Mouse (Mus musculus): ENCODE data around the gene Gapdhs.
"Not testable (repeated sequence)": the region's sequence is repeated elsewhere in the genome, so short reads cannot be mapped to it uniquely, and the experiment has no call there.

The Gapdhs gene

GRCm38 (mm10) chr7:30743617-30744016, at the start of gene Gapdhs:
Gapdhs (minus strand) TSS chr7:30743681.
- not testable (repeated sequence) for DNase-seq

GRCm38 (mm10) chr7:30791921-30792320, 48.4 kb upstream of the Gapdhs start:
- DNase-seq: no peak

DNA sequence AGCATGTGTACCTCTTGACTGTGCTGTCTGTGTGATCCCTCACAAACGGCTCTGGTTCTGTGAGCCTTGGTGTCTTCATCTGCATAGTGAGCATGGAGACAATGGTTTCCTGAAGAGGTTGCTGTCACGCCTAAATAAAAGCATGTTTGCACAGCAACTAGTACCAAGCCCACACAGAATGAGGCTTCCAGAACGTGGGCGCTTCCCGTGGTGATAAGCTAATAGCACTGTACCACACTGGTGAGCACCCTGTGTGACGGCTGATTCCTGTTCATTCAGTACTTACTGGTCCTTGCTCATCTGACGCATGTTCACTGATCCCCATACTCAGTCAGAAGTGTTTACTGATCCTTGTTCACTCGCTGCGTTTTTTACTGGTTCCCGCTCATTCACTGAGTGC, 46.7 kb upstream of the Gapdhs start:
- no peak for DNase-seq

DNA sequence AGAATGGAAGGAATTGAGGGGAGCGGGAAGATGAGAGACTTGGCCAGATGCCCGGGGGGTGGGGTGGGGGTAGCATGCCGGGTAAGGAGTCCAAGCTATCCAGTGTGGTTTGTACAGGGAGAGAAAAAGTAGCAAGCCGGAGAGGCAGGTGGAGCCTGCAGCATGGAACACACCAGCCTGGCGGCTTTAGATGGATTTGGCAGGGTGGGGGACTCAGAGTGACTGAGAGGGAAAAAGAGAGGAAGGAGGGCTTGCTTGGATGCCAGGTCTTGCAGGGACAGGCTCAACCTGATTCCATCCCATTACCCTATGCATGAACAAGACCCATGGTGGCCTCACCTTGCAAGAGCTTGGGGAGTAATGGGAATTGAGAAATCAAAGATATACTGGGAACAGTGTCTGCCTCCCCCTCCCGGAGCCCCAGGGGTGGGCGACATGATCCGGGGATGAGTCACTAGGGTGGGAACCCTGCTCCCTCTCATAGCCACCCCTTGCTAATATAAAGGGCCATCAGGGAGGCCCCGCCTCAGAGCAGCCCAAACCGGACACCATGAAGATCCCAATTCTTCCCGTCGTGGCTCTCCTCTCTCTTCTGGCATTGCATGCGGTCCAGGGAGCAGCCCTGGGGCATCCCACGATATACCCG, 44.0 kb upstream of the Gapdhs start, which contains the start of gene Krtdap:
Gene Krtdap (plus strand): TSS at position 520 of the 646 bp plus-strand sequence.
- DNase-seq: no peak

DNA sequence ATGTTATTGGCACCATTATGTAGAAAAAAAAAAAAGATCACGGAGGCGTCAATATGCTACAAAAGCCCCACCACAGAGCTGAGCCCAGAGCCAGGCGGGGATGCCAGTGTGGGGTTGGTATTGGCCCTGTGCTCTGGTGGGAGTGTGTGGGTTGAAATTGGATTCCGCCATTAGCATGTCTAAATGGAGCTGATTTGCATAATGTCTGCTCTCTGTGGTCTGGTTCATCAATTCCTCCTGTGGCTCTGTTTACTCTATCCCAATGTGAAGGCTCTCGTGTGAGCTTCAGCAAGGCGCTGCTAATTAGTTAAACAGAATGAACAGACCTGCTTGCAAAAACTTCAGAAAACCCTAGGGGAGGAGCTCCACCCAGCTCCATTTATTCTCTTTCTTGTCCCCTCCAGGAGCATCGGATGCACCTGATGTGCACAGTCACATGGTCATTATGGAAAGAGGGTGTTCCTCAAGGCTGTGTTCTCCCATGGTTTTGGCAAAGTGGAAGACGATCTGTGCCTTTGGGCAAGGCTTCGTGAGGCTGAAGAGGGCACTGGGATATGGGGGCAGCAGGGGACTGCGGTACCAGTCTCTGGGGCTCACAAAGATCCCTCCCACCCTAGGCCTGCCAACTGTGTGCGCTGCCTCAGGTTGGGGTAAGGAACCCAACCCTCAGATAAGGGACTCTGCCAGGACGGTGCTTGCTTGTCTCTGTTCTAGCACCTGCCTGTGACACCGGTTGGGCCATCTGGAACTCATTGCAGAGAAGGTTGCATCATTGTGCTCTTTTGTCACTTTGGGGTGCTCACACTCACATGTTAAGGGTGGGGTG, 42.5 kb upstream of the Gapdhs start:
- DNase-seq: no peak

- no peak for DNase-seq
These were observed 41.7 kb upstream of the Gapdhs start for GRCm38 (mm10) chr7:30785154-30785553.

DNA sequence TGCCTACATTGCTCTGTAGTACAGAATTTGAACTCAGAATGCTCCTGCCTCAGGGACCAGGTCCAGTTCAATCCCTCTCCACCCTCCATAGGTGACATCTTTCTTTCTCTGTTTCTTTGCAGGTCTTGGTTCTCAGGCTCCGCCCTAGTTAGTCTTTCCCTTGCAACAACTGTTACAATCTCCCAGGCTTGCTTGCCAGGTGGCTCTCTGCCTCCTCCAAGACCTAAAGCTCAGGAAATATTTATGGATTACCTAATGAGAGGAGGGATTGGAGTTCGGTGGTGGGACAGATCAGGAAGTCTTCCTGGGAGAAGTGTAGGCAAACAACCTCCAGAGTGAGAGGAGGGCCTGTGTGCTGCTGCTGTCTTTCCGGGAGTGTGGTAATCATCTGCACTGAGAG, 39.2 kb upstream of the Gapdhs start:
- no peak for DNase-seq

DNA sequence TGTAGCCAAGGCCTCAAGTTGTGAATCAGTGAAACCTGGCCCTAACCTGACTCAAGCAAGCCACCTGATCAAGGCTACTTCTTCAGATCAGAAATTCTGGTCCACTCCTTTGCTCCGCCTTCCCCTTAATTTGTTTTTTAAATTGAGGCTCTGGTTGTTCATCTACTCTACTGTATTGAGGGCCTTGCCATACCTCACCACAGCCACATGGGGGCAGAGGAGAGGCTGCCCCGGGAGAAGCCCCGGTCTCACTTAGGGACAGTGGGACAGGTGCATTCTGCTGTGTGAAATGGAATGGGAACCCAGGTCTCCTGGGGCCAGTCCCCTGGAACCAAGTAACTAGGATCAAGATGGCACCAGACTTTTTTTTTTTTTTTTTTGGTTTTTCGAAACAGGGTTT, 38.3 kb upstream of the Gapdhs start:
- DNase-seq: no peak

GRCm38 (mm10) chr7:30777911-30778310, 34.4 kb upstream of the Gapdhs start:
- DNase-seq: no peak

- DNase-seq: peak; percentile 16
These were observed 33.6 kb upstream of the Gapdhs start for GRCm38 (mm10) chr7:30777081-30777579.

DNA sequence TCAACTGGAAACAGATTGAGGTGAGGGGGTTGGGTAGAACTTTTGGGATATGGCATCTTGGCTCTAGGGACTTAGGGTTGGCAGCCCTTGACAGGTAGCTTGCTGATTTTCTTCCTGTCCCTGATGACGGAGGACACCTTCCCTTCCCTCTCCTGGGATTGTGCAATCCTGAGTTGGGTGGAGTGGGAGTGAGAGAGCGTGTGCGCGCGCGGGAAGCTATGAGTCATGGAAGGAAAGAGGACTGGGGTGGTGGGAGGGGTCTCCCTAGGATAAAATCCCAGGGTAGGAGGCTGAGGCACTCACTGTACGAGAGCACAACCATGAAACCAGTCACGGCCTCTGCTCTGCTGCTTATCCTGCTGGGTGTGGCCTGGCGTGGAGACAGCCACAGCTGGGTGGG, 32.6 kb upstream of the Gapdhs start:
- no peak for DNase-seq

DNA sequence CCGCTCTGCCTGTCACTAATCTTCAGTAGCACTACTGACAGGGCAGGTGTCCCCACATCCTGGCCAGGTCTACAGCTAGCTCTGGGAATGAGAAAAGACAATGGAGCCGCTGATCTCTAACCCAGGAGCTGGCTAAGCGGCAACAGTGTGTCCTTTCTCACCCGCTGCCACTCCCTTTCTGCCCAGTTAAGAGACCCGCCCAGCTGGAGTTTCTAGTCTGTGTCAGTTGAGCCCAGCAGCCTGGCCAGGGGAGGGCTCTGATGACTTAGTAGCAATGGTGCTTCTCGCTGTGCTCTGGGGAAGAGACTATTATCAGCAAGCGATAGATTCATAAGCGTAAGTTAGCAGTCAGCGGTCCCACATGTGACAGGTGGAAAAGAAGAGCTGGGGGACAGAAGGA, 25.8 kb upstream of the Gapdhs start:
- no peak for DNase-seq

GRCm38 (mm10) chr7:30766408-30766807, 22.9 kb upstream of the Gapdhs start:
- no peak for DNase-seq

GRCm38 (mm10) chr7:30765173-30765572, 21.7 kb upstream of the Gapdhs start:
- DNase-seq: peak; percentile 44

- no peak for DNase-seq
These were observed 20.0 kb upstream of the Gapdhs start, which contains the start of gene Dmkn for GRCm38 (mm10) chr7:30763456-30763855. Dmkn (plus strand) TSS chr7:30763756.

DNA sequence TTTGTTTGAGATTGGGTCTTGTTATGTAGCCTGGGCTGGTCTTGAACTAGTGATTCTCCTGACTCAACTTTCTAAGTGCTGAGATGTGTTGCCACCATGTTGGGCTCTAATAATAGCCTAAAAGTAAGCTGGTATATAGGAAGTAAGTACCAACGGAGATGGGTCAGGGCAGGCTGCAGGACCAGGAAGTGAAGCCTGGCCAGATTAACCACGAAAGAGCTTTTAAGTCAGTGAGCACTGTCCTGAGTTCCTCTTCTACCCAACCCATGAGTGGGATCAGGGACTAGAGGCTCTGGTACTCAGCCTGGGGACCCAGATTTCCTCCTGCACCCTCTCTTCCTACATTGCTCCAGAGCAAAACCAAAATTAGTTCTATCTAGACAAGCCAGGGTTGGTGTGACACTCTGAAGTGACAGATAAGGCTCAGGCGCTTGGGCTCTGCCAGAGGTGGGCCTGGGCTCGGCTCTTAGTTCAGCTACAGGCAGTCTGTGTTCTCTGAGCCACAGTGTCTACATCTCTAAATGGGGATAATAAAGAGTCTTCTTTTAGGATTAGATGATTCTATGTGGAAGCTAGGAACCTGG, 18.4 kb upstream of the Gapdhs start:
- no peak for DNase-seq

DNA sequence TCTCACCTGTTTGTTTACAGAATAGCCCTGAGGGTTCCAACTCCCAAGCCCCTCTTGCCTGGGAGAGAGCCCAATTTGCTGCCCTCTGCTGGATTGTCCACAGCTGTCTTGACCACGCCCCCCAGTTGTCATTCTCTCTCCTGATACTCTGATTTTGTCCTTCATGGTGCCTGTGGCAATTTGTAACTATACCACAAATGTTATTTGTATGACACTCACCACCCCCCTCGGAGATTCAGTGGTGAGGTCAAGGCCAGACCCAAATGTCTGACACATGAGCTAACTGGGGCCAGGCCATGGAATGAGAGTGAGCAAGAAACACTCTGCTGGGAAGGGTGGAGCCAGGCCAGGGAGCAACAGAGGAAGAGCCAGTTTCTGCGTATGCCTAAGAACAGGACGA, 15.4 kb upstream of the Gapdhs start:
- peak; percentile 64 for DNase-seq

GRCm38 (mm10) chr7:30757001-30757400, 13.5 kb upstream of the Gapdhs start:
- DNase-seq: no peak

GRCm38 (mm10) chr7:30751086-30751669, 7.7 kb upstream of the Gapdhs start, which contains the start of gene Sbsn:
Sbsn (plus strand) TSS chr7:30751471.
- DNase-seq: no peak

DNA sequence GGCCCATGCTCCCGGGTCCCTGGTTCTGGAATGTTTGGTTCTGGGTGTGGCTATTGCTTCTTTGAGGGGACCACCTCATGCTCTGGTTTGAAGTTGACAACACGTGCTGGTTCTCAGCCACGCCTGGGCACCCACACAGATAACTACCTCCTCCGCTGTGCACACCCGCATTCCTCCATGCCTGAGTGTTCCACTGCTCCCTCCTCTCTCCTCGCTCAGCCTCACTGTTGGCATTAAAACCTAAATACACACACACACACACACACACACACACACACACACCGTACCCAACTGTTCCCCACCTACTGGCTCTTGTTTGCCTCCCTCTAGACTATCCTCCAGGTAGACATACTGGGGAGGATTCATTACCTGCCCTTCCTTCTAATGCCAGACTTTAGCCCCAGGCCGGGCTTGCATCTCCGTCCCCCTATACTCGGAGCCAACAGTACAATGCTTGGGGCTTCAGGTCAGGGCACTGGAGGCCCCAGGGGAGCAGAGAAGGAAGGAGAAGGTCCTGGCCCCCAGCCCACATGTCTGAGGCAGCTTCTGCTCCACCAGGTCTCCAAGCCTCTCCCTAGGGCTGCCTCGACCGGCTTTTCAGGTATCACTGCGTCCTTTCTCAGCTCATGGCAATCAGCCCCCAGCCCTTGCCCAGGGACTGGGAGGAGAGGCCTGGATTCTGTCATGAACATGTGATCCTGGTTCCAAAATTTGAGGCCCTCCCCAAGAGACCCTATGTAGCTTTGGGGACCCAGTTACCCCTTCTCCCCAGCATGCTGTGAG, 6.5 kb upstream of the Gapdhs start:
- DNase-seq: no peak

DNA sequence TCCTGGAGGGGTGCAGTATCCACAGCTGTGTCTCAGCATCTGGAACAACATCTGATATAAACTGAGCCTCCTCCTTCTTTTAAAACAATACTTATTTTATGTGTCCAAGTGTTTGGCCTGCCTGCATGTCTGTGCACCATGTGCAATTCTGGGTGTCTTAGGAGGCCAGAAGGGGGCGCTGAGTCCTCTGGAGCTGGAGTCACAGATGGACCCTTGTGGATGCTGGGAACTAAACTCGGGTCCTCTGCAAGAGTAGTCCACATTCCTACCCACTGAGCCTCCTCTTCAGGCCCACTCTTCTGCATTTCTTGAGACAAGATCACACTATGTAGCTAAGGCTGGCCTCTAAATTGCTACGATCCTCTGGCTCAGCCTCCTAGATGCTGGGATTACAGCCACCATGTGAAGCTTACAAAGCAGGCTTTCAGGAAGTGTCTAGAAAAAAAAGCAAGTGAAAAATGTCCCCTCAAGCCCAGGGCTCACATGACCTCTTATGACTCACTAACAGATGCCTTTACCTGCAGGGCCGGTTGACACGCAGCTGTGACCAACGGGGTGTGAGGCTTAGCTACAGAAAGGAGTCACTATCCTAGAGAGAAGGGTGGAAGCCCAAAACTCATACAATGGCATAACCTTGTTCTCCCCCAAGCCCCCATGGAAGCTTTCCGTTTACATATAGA, 4.2 kb upstream of the Gapdhs start:
- no peak for DNase-seq
